Mouse (Mus musculus) hindbrain, embryonic 14.5 days (tissue): ENCODE measurements around the gene Zfp710. TPM values are rescaled to one million over a fixed set of nuclear protein-coding genes. Genes with fewer than 3 reads are reported as not detected.
A peak's percentile ranks its signal among the peaks of the same experiment; 100 is the strongest.

Source experiments
- ATAC-seq: fragments of 200-750 bp; cut with Nextera tagmentation; 2 replicates; pipeline ENCODE4 v1.8.0; 2017; ENCODE audit warnings: moderate number of reproducible peaks, mild to moderate bottlenecking, moderate TSS enrichment, moderate library complexity; ENCODE audit not compliant: low FRiP score
- DNase-seq: peaks from one replicate; pipeline ENCODE4 v3.0.0-alpha.2; 2015; ENCODE audit warnings: low spot score
- H3K27ac ChIP-seq: fragments of 300-500 bp; sonication (generic); 2 replicates; pipeline ENCODE4 v1.5.1; 2014; ENCODE audit warnings: mild to moderate bottlenecking, moderate library complexity
- H3K27me3 ChIP-seq: fragments of 300-500 bp; sonication (generic); 2 replicates; pipeline ENCODE4 v1.6.1; 2014; ENCODE audit warnings: mild to moderate bottlenecking, low read length, mixed read lengths; ENCODE audit not compliant: control insufficient read depth, insufficient read depth
- H3K36me3 ChIP-seq: fragments of 300-500 bp; sonication (generic); replicated peaks from 2 replicates; pipeline ENCODE4 v1.6.1; 2014; ENCODE audit not compliant: control insufficient read depth, insufficient read depth
- H3K4me1 ChIP-seq: fragments of 300-500 bp; sonication (generic); replicated peaks from 2 replicates; pipeline ENCODE4 v1.6.1; 2014; ENCODE audit warnings: antibody characterized with exemption, low read length, mixed read lengths; ENCODE audit not compliant: control insufficient read depth, insufficient read depth
- H3K4me2 ChIP-seq: fragments of 300-500 bp; sonication (generic); replicated peaks from 2 replicates; pipeline ENCODE4 v1.6.1; 2014; ENCODE audit warnings: mild to moderate bottlenecking, moderate library complexity
- H3K4me3 ChIP-seq: fragments of 300-500 bp; sonication (generic); replicated peaks from 2 replicates; pipeline ENCODE4 v1.5.1; 2014; ENCODE audit warnings: mild to moderate bottlenecking, low read length
- H3K9ac ChIP-seq: fragments of 300-500 bp; sonication (generic); 2 replicates; pipeline ENCODE4 v1.6.1; 2014
- H3K9me3 ChIP-seq: fragments of 300-500 bp; sonication (generic); 2 replicates; pipeline ENCODE4 v1.6.1; 2016; ENCODE audit warnings: low read length; ENCODE audit not compliant: control insufficient read depth
- WGBS: fragments of 180-500 bp; shearing (Covaris S2); extraction: QIAGEN DNeasy Blood & Tissue Kit; methylation state at CpG from one replicate; pipeline ENCODE4 v1.1.7; 2014; 5-methylcytosine and 5-hydroxymethylcytosine counted together
- polyA plus RNA-seq: library from polyadenylated mRNA; unstranded; fragments of >200 nt; fragmentation: Nextera tagmentation; extraction: Ambion mirVana; gene quantifications from 2 replicates; pipeline ENCODE4 v1.2.1, GENCODE M21; 2014

Gene Zfp710
- polyA plus RNA-seq, 1 experiment from 2014 or later: 17.5 TPM

DNA sequence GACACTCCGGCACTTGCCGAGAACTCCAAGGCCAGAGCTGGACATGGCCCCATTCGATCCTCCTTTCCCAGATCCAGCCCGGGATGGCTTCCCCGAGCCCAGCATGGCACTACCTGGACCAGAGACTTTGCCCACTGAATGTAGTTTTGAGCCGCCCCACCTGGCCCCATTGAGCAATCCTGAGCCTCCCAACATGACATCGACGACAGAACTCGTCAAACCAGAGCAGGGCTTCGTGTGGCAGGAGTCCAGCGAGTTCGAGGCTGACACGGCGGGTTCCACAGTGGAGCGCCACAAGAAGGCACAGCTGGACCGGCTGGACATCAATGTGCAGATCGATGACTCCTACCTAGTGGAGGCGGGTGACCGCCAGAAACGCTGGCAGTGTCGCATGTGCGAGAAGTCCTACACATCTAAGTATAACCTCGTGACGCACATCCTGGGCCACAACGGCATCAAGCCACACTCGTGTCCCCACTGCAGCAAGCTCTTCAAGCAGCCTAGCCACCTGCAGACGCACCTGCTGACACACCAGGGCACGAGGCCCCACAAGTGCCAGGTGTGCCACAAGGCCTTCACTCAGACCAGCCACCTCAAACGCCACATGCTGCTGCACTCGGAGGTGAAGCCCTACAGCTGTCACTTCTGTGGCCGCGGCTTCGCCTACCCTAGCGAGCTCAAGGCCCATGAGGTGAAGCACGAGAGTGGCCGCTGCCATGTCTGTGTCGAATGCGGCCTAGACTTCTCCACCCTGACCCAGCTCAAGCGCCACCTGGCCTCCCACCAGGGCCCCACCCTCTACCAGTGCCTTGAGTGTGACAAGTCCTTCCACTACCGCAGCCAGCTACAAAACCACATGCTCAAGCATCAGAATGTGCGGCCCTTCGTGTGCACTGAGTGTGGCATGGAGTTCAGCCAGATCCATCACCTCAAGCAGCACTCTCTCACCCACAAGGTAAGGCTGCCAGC lies 57.3 kb downstream of the Zfp710 start:
- 93% methylated on average over 42 of the region's 42 CpGs for WGBS
- no peaks in the 10 kb centered on the region for H3K27me3 ChIP-seq
- H3K9me3 ChIP-seq: no peaks in the 10 kb centered on the region
- ATAC-seq (no peak), DNase-seq (no peak)
- peaks cover 36% of the 10 kb centered on the region for H3K36me3 ChIP-seq
- no peak overlapping the region for H3K4me3 ChIP-seq
- no peak overlapping the region for H3K27ac ChIP-seq
- H3K9ac ChIP-seq: no peak overlapping the region
- peaks cover 9% of the 10 kb centered on the region for H3K4me1 ChIP-seq
- H3K4me2 ChIP-seq: no peak overlapping the region

DNA sequence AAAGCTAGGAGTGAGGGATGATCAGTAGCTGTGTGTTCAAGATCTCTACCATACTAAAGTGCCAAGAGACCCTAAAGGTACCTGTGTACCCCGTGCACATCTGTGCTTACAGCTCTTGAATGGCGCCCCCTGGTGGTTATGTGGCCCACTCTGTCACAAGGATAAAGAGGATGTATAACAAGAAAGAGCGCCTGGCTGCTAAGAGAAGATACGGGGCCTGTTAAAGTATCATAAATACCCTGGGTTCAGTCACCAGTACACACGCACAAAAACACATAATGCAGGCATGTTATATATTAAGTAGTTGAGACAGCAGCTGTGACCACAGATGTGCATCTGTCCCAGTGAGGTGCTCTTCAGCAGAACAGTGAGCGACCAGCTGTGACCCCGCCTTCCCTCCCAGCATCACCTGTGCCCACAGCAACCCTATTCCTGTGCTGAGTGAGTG lies 59.9 kb downstream of the Zfp710 start:
- Histone ChIP-seq H3K4me1 (0 out of 2 replicates have a peak, but pooled peaks cover 1% of the 10 kb centered on the region), H3K27me3 (no peaks in the 10 kb centered on the region), H3K27ac (no peak overlapping the region), H3K36me3 (peaks cover 61% of the 10 kb centered on the region), H3K9me3 (no peaks in the 10 kb centered on the region), H3K9ac (no peak overlapping the region), H3K4me3 (no peak overlapping the region), H3K4me2 (no peak overlapping the region)
- 58% methylated on average over 7 of the region's 7 CpGs for WGBS
- peak; percentile 79 for DNase-seq
- 0 out of 2 replicates have a peak, but pooled peaks have one; percentile 55 for ATAC-seq

DNA sequence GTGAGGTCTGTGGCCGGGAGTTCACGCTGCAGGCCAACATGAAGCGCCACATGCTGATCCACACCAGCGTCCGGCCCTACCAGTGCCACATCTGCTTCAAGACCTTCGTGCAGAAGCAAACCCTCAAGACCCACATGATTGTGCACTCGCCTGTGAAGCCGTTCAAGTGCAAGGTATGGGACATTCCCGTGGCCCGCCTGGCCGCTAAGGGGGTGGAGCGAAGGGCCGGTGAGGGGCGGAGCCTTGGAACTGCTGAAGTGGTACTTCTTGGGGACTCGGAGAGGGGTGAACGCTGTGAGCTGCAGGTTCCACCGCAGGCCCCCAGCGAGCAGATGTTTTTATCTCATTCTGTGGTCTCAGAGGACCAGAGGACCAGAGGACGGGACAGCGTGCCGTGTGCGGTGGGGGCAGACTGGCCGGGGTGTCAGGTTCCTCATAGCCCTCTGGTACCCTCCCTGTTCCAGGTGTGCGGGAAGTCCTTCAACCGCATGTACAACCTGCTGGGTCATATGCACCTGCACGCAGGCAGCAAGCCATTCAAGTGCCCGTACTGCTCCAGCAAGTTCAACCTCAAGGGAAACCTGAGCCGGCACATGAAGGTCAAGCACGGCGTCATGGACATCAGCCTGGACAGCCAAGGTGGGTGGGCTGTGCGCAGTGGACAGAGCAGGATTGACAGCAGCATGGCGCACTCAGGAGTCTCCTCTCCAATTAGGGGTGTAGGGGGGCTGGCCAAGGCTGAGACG lies 61.5 kb downstream of the Zfp710 start:
- peaks cover 77% of the 10 kb centered on the region for H3K36me3 ChIP-seq
- no peaks in the 10 kb centered on the region for H3K27me3 ChIP-seq

DNA sequence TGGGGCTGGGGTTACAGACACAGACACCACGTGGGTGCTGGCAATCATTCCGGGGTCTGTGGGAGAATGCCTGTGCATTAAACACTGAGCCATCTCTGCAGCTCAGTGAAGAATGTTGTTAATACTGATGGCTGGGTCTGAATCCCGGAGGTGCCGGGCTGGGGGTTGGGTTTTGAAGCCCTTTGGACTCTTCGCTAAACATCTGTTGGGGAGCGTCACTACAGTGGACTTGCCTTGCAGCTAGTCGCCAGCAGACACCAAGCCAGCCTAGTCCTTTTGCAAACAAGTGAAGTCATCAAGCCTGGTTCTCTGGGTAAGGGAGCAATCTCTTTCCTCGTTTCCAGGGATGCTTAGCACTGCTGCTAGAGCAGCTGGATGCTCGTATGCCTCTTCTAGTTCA lies 63.6 kb downstream of the Zfp710 start:
- H3K9me3 ChIP-seq: no peaks in the 10 kb centered on the region
- no peak overlapping the region for H3K4me3 ChIP-seq
- ATAC-seq (no peak), DNase-seq (no peak)
- H3K4me2 ChIP-seq: no peak overlapping the region
- H3K27me3 ChIP-seq: no peaks in the 10 kb centered on the region
- no peaks in the 10 kb centered on the region for H3K4me1 ChIP-seq
- H3K36me3 ChIP-seq: peaks cover 81% of the 10 kb centered on the region
- WGBS: 88% methylated on average over 9 of the region's 9 CpGs
- H3K9ac ChIP-seq: no peak overlapping the region
- no peak overlapping the region for H3K27ac ChIP-seq

More for the DNA sequence above, 61.5 kb downstream of the Zfp710 start:
- H3K9me3 ChIP-seq: no peaks in the 10 kb centered on the region
- WGBS: 87% methylated on average over 33 of the region's 33 CpGs
- H3K27ac ChIP-seq: no peak overlapping the region
- no peaks in the 10 kb centered on the region for H3K4me1 ChIP-seq
- H3K9ac ChIP-seq: no peak overlapping the region
- H3K4me3 ChIP-seq: no peak overlapping the region
- H3K4me2 ChIP-seq: no peak overlapping the region
- ATAC-seq (no peak), DNase-seq (no peak)

DNA sequence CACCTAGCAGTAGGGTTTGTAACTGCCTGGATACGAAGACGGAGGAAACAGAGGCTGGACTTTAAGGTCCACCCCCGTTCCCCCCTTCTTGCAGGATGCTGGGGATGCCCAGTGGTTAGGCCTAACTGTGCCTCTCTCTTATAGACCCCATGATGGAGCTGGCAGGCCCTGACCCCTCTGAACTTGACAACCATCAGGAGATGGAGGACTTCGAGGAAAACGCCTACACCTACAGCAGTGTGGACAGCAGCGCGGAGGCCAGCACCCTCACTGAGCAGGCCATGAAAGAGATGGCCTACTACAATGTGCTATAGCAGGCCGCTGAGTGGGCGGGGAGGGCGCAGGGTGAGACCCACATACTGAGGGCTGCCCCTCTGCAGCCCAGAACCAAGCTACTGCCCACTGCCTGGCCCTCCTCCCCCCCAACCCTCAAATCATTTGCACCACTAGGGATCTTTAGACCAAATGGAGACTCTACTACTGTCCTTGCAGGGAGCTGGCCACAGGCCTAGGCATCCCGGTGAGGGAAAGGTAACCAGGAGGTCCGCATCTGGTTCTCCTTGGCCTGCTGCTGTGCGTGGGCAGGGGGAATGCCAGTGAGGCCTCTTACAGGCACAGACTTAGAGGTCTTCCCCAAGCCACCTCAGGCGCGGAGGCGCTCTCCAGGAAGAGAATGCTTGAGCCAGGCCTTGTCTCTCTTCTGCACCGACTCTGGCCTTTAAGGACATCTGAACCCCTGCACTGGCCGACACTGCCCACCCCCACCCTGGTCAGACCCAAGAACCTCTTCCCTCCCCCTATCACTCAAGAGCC lies 65.8 kb downstream of the Zfp710 start:
- H3K9me3 ChIP-seq: no peaks in the 10 kb centered on the region
- no peak overlapping the region for H3K9ac ChIP-seq
- H3K36me3 ChIP-seq: peaks cover 95% of the 10 kb centered on the region
- WGBS: 88% methylated on average over 18 of the region's 18 CpGs
- ATAC-seq (no peak), DNase-seq (no peak)
- no peaks in the 10 kb centered on the region for H3K27me3 ChIP-seq
- no peaks in the 10 kb centered on the region; the same call in 1 of the 2 replicates for H3K4me1 ChIP-seq
- H3K4me3 ChIP-seq: no peak overlapping the region
- H3K4me2 ChIP-seq: no peak overlapping the region
- H3K27ac ChIP-seq: no peak overlapping the region

DNA sequence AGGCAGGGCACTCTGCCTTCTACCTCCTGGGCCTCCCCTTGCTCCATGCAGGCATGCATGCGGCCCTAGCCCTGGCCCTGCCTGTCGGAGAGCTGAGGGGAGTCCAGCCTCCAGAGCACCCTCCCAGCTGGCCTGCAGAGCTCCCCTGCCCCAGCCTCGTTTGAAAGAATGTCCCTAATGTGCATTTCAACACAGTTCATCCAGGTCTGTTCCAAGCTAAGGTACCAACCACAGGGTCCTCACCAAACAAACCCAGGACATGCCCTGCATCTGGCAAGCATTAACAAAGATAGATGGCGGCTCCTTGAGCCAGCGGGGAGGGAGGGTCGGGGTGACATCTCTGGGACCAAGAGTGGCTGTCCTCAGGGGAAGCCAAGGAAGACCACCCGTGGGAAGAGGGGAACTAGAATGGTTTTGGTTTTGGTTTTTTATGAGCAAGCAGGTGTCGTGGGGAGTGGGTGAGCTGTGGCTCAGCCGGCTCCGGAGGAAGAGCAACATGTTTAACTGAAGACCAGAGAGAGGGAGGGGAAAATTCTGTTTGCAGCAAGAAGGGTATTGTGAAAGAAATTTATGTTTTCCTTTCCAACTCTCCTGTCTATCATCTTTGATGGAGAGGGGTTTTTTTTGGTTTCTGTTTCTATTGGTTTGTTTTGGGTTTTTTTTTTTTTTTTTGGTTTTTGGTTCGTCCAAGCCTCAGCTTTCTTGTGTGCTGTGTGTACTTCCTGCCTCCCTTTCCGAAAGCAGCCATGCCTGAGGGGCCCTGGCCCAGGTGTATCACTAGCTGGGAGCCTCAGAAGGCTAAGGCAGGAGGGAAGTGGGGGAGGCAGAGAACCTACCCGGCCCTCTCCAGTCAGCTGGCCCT lies 66.6 kb downstream of the Zfp710 start:
- Histone ChIP-seq H3K4me2 (no peak overlapping the region), H3K27ac (no peak overlapping the region), H3K4me1 (no peaks in the 10 kb centered on the region; the same call in 1 of the 2 replicates), H3K9me3 (no peaks in the 10 kb centered on the region), H3K4me3 (no peak overlapping the region), H3K9ac (no peak overlapping the region), H3K27me3 (no peaks in the 10 kb centered on the region), H3K36me3 (peaks cover 97% of the 10 kb centered on the region)
- ATAC-seq (no peak), DNase-seq (no peak)
- WGBS: 66% methylated on average over 13 of the region's 13 CpGs

DNA sequence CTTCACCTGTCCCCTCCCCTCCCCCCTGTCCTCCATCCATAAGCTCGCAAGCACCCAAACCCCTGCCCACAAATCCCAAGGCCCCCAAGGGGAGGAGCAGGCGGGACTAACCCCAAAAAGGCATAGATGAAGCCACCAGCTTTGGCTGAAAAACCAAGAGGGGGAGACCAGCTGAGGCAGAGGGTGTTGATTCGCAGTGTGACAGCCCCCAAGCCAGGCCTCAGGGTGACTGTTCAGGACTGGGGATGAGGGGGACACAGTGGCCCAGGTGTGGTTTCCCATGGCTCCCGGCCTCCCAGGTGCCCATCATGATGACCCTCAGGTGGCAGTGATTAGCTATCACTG lies 67.2 kb downstream of the Zfp710 start:
- H3K9ac ChIP-seq: no peak overlapping the region
- H3K27me3 ChIP-seq: no peaks in the 10 kb centered on the region
- ATAC-seq (no peak), DNase-seq (no peak)
- H3K4me3 ChIP-seq: no peak overlapping the region
- WGBS: 78% methylated on average over 4 of the region's 4 CpGs
- peaks cover 98% of the 10 kb centered on the region for H3K36me3 ChIP-seq
- no peak overlapping the region for H3K4me2 ChIP-seq
- 0 out of 2 replicates have a peak overlapping the region, but pooled peaks have one; percentile 38 for H3K27ac ChIP-seq
- no peaks in the 10 kb centered on the region for H3K9me3 ChIP-seq
- H3K4me1 ChIP-seq: no peaks in the 10 kb centered on the region; the same call in 1 of the 2 replicates

DNA sequence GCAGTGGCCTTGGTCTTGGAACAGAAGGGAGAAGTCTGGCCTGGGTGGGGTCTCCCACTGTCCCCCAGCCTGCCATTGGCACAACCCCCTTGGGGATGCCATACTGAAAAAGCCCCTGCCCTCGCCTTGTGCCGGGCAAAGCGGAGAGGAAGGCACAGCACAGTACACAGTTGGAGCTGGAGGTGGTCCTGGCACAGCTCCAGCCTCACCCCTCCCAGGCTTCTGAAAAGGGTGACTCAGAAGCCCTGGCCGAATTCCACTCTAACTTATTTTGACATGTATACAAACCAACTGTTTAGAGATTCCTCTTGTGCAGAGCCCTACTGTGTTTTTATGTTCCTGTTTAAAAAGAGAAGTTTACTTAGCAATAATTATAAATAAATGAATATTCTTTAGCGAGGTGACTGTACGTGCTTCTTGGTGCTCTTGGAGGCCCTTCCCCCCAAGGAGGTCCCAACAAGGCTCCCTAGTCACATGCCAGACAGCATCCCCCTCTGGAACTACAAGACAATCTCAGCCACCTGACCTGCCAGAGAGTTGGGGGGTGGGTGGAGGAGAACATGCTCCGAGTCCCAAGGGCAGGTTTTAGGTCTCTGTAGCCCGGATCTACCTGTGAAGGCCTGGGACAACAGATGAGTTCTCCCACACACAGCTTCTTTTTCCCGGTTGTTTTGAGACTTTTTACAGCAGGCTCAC lies 67.9 kb downstream of the Zfp710 start:
- H3K4me1 ChIP-seq: no peaks in the 10 kb centered on the region; the same call in 1 of the 2 replicates
- ATAC-seq: 0 out of 2 replicates have a peak, but pooled peaks have one; percentile 34
- H3K4me2 ChIP-seq: no peak overlapping the region
- no peaks in the 10 kb centered on the region for H3K27me3 ChIP-seq
- H3K9me3 ChIP-seq: no peaks in the 10 kb centered on the region
- no peak overlapping the region for H3K9ac ChIP-seq
- no peak overlapping the region for H3K4me3 ChIP-seq
- 71% methylated on average over 9 of the region's 9 CpGs for WGBS
- H3K36me3 ChIP-seq: peaks cover 98% of the 10 kb centered on the region
- DNase-seq: no peak
- H3K27ac ChIP-seq: 0 out of 2 replicates have a peak overlapping the region, but pooled peaks have one; percentile 38
